Mouse (Mus musculus): ENCODE data around the gene Lonp1. TPM values are rescaled to one million over a fixed set of nuclear protein-coding genes. Genes with fewer than 3 reads are reported as not detected.
"Not testable (repeated sequence)": the region's sequence is repeated elsewhere in the genome, so short reads cannot be mapped to it uniquely, and the experiment has no call there.

Lonp1 gene
- polyA plus RNA-seq, 1 experiment: 29.5 TPM

- no peak for TF ChIP-seq POLR2A (IDR thresholded peaks at IDR 0.05; ENCODE audit: borderline replicate concordance, control insufficient read depth, low read depth, low read length)
- TF ChIP-seq CTCF (IDR thresholded peaks at IDR 0.05; ENCODE audit: control insufficient read depth, insufficient read depth, low read length): no peak
- 74% methylated on average over 11 of the region's 11 CpGs for WGBS
- H3K27ac ChIP-seq (ENCODE audit: control insufficient read depth, insufficient read depth, low read depth, low read length, poor library complexity): no peak overlapping the region
- no peak overlapping the region for H3K4me3 ChIP-seq (replicated peaks; ENCODE audit: control insufficient read depth, low read depth, low read length)
- H3K4me1 ChIP-seq (ENCODE audit: control insufficient read depth, insufficient read depth, low read length): peaks cover 5% of the 10 kb centered on the region; the same call in 1 of the 2 replicates
These were observed 11.4 kb downstream of the Lonp1 start for GRCm38 (mm10) chr17:56615136-56615784.

GRCm38 (mm10) chr17:56614391-56615135 lies 12.1 kb downstream of the Lonp1 start:
- H3K4me1 ChIP-seq (ENCODE audit: control insufficient read depth, insufficient read depth, low read length): peaks cover 5% of the 10 kb centered on the region; the same call in 1 of the 2 replicates
- 24% methylated on average over 14 of the region's 14 CpGs for WGBS
- peak overlapping the region; percentile 77 for H3K4me3 ChIP-seq (replicated peaks; ENCODE audit: control insufficient read depth, low read depth, low read length)
- TF ChIP-seq CTCF (IDR thresholded peaks at IDR 0.05; ENCODE audit: control insufficient read depth, insufficient read depth, low read length) (no peak), POLR2A (IDR thresholded peaks at IDR 0.05; ENCODE audit: borderline replicate concordance, control insufficient read depth, low read depth, low read length) (no peak)
- H3K27ac ChIP-seq (ENCODE audit: control insufficient read depth, insufficient read depth, low read depth, low read length, poor library complexity): no peak overlapping the region

DNA sequence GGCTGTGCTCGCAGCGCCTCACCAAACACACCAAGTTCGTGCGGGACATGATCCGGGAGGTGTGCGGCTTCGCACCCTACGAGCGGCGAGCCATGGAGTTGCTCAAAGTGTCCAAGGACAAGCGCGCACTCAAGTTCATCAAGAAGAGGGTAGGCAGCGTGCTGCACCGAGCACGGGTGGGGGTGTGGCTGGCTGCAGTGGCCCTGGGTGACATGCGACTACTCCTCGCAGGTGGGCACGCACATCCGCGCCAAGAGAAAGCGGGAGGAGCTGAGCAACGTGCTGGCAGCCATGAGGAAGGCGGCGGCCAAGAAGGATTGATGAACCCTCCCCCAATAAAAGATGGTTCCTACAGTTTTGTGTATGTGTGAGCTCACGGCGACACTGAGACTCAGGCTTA lies 12.8 kb downstream of the Lonp1 start:
- WGBS: under 1% methylated on average over 26 of the region's 26 CpGs
- peak overlapping the region; percentile 79; the same call in 1 of the 2 replicates for H3K27ac ChIP-seq (ENCODE audit: control insufficient read depth, insufficient read depth, low read depth, low read length, poor library complexity)
- not testable (repeated sequence) for H3K4me1 ChIP-seq (ENCODE audit: control insufficient read depth, insufficient read depth, low read length)
- H3K4me3 ChIP-seq (replicated peaks; ENCODE audit: control insufficient read depth, low read depth, low read length): peak overlapping the region; percentile 77

- TF ChIP-seq POLR2A (IDR thresholded peaks at IDR 0.05; ENCODE audit: borderline replicate concordance, control insufficient read depth, low read depth, low read length): peak; percentile 82; the same call in 1 of the 2 replicates
- peak; percentile 98 for TF ChIP-seq CTCF (IDR thresholded peaks at IDR 0.05; ENCODE audit: control insufficient read depth, insufficient read depth, low read length)
- WGBS: under 1% methylated on average over 52 of the region's 52 CpGs
- peak within 1 kb of the TSS; percentile 79 for H3K27ac ChIP-seq (ENCODE audit: control insufficient read depth, insufficient read depth, low read depth, low read length, poor library complexity)
- H3K4me3 ChIP-seq (replicated peaks; ENCODE audit: control insufficient read depth, low read depth, low read length): peak within 1 kb of the TSS; percentile 77
- H3K4me1 ChIP-seq (ENCODE audit: control insufficient read depth, insufficient read depth, low read length): peaks cover 6% of the 10 kb centered on the region; the same call in 1 of the 2 replicates
These were observed 13.3 kb downstream of the Lonp1 start, which contains the start of gene Rpl36 for GRCm38 (mm10) chr17:56613236-56613844. Gene Rpl36, plus strand, starts transcription at chr17:56613416.

DNA sequence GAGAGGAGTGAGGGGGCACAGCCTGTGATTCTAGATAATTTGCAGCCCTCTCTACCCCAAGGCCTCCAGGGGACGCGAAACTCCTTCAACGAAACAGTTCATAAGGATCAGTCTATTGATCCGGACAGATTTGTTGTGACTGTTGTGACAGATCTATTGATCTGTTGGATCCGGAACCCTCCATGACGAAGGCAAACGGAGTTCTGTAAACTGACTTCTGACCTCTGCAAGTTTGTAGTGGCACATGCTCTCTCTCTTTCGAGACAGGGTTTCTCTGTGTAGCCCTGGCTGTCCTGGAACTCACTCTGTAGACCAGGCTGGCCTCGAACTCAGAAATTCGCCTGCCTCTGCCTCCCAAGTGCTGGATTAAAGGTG lies 14.1 kb downstream of the Lonp1 start:
- H3K4me3 ChIP-seq (replicated peaks; ENCODE audit: control insufficient read depth, low read depth, low read length); H3K27ac ChIP-seq (ENCODE audit: control insufficient read depth, insufficient read depth, low read depth, low read length, poor library complexity); H3K4me1 ChIP-seq (ENCODE audit: control insufficient read depth, insufficient read depth, low read length): not testable (repeated sequence)
- WGBS: 84% methylated on average over 10 of the region's 10 CpGs

DNA sequence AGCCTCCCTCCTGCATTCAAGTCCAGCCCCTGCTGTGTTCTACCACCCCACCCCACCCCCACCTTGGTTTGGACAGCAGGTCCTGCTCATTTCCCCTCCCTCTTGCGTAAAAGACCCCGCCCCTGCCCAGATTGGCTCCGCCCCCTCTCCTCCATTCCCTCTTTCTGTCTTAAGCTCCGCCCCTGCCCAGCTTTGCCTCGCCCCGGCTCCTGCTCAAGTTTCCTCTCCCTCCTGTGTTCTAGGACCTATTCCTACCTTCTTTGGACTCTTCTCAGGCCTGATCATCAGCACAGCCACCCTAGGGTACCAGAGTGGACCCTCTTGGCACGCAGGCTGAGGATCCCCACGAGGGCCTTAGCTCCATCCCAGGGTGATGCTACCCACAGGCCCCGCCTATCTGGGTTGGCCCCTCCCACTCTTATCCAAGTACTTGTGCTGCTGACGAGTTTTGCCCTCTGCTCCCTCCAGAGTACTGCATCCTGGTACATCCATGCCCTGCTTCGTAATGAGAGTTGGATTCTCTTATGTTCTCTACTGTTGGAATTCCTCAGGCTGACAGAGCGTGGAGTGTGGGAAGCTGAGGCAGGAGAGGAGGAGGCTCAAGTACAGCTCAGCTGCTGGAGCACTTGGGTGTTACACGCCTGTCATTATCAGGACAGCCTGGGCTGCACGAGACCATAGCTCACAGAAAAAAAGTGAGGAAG lies 14.7 kb downstream of the Lonp1 start:
- WGBS: 31% methylated on average over 14 of the region's 14 CpGs
- no peak for TF ChIP-seq CTCF (IDR thresholded peaks at IDR 0.05; ENCODE audit: control insufficient read depth, insufficient read depth, low read length)
- TF ChIP-seq POLR2A (IDR thresholded peaks at IDR 0.05; ENCODE audit: borderline replicate concordance, control insufficient read depth, low read depth, low read length): no peak
- H3K27ac ChIP-seq (ENCODE audit: control insufficient read depth, insufficient read depth, low read depth, low read length, poor library complexity): no peak overlapping the region
- H3K4me1 ChIP-seq (ENCODE audit: control insufficient read depth, insufficient read depth, low read length): peaks cover 6% of the 10 kb centered on the region; the same call in 1 of the 2 replicates
- peak overlapping the region; percentile 19 for H3K4me3 ChIP-seq (replicated peaks; ENCODE audit: control insufficient read depth, low read depth, low read length)

GRCm38 (mm10) chr17:56611323-56611722 lies 15.4 kb downstream of the Lonp1 start:
- WGBS: 73% methylated on average over 2 of the region's 2 CpGs
- Histone ChIP-seq H3K4me3 (replicated peaks; ENCODE audit: control insufficient read depth, low read depth, low read length) (no peak overlapping the region), H3K27ac (ENCODE audit: control insufficient read depth, insufficient read depth, low read depth, low read length, poor library complexity) (no peak overlapping the region), H3K4me1 (ENCODE audit: control insufficient read depth, insufficient read depth, low read length) (peaks cover 6% of the 10 kb centered on the region; the same call in 1 of the 2 replicates)
- no peak for TF ChIP-seq POLR2A (IDR thresholded peaks at IDR 0.05; ENCODE audit: borderline replicate concordance, control insufficient read depth, low read depth, low read length)
- TF ChIP-seq CTCF (IDR thresholded peaks at IDR 0.05; ENCODE audit: control insufficient read depth, insufficient read depth, low read length): no peak

Measured in bone marrow, adult 2 months (tissue).